In genomic region chr2:155784534-155784933, GRCm38 (mm10) we compare ENCODE assay signal across 29 mouse cellular contexts. TPM values are rescaled to one million over a fixed set of nuclear protein-coding genes. Genes with fewer than 3 reads are reported as not detected.
DNase-seq lines count a peak whose midpoint lies in the region; ATAC-seq lines count a peak whose summit lies in the region.
"Had no signal": no experiment of that assay in that cellular context is flagged by ENCODE, and none has a peak within 500 bp of the region (broad histone marks: within the 10 kb centered on the region; RNA-seq: fewer than 3 reads in every experiment).

No protein-coding gene starts in this region.

- H3K9ac ChIP-seq in heart, embryonic 12.5 days: no peak overlapping the region
- H3K9ac ChIP-seq: forebrain, embryonic 15.5 days; heart, embryonic 13.5 days; hindbrain, embryonic 13.5 days; limb, embryonic 15.5 days; liver, embryonic 15.5 days had no signal

- no peak overlapping the region for H3K27ac ChIP-seq in heart, embryonic 12.5 days (ENCODE audit: poor library complexity, severe bottlenecking)
- H3K27ac ChIP-seq: forebrain, embryonic 15.5 days; heart, embryonic 13.5 days; hindbrain, embryonic 13.5 days; layer of hippocampus, adult 2 months; limb, embryonic 15.5 days; liver, embryonic 15.5 days had no signal

- H3K4me3 ChIP-seq in heart, embryonic 12.5 days: no peak overlapping the region
- H3K4me3 ChIP-seq: forebrain, embryonic 15.5 days; heart, embryonic 13.5 days; hindbrain, embryonic 13.5 days; layer of hippocampus, adult 2 months; limb, embryonic 15.5 days; liver, embryonic 15.5 days had no signal

- WGBS in heart, embryonic 12.5 days: 67% methylated on average over 6 of the region's 6 CpGs

- ATAC-seq in heart, embryonic 12.5 days (ENCODE audit: insufficient number of reproducible peaks, low FRiP score): no peak
- ATAC-seq: activated CD4-positive, CD25-positive, alpha-beta regulatory T cell, adult 4 months; CD4-positive, CD25-positive, alpha-beta regulatory T cell, adult 4 months; forebrain, embryonic 15.5 days; inflammation-experienced regulatory T-cells, adult 6 months had no signal

- H3K4me1 ChIP-seq in heart, embryonic 12.5 days (replicated peaks): no peaks in the 10 kb centered on the region
- H3K4me1 ChIP-seq: heart, embryonic 13.5 days; limb, embryonic 15.5 days; liver, embryonic 15.5 days had no signal

- H3K27me3 ChIP-seq in heart, embryonic 12.5 days (replicated peaks): peaks cover 19% of the 10 kb centered on the region; the same call in 1 of the 2 replicates
- H3K27me3 ChIP-seq: forebrain, embryonic 15.5 days; hindbrain, embryonic 13.5 days had no signal

- H3K36me3 ChIP-seq in heart, embryonic 12.5 days: no peaks in the 10 kb centered on the region
- H3K36me3 ChIP-seq: forebrain, embryonic 15.5 days; heart, embryonic 13.5 days; hindbrain, embryonic 13.5 days; limb, embryonic 15.5 days; liver, embryonic 15.5 days had no signal

- H3K4me2 ChIP-seq in heart, embryonic 12.5 days: no peak overlapping the region
- H3K4me2 ChIP-seq: forebrain, embryonic 15.5 days; heart, embryonic 13.5 days; hindbrain, embryonic 13.5 days; limb, embryonic 15.5 days; liver, embryonic 15.5 days had no signal

- H3K9me3 ChIP-seq in heart, embryonic 12.5 days (replicated peaks): no peaks in the 10 kb centered on the region
- H3K9me3 ChIP-seq: forebrain, embryonic 15.5 days; heart, embryonic 13.5 days; hindbrain, embryonic 13.5 days; limb, embryonic 15.5 days; liver, embryonic 15.5 days had no signal

- DNase-seq in cerebellum, adult 11-12 months: peak; percentile 75
- no peak for DNase-seq in cerebellum, postnatal 10 days
- DNase-seq in right cerebral cortex, adult 18-20 months: peak; percentile 78
- no peak for DNase-seq in right cerebral cortex, postnatal 25 days
- DNase-seq in cerebellum, postnatal 25 days: peak; percentile 63 to 68
- no peak for DNase-seq in embryo, embryonic 9.5 days (ENCODE audit: extremely low spot score)
- DNase-seq: adrenal gland, postnatal 14 days; heart, adult 11 months; kidney, adult 2 months; kidney, postnatal 10 days; layer of hippocampus, postnatal 36 days; midbrain, embryonic 14.5 days; thymus, postnatal 25 days had no signal

RNA-seq across cellular contexts. Expression of gene Mmp24, which starts 9.4 kb away (rescaled TPM):
- polyA plus RNA-seq in heart, embryonic 12.5 days (2016; fragmentation: Nextera tagmentation; extraction: Ambion mirVana): 0.05 TPM in 1 of 2 replicates, not detected in the other
- polyA plus RNA-seq: CD4-positive, CD25-positive, alpha-beta regulatory T cell, adult 4 months; inflammation-experienced regulatory T-cells, adult 6 months; liver, embryonic 15.5 days had no signal

RNA-seq across cellular contexts. Expression of gene Procr, which starts 33.6 kb away (rescaled TPM):
- polyA plus RNA-seq in heart, embryonic 12.5 days (2016; fragmentation: Nextera tagmentation; extraction: Ambion mirVana): 7.2 and 9.1 TPM in 2 replicates
- polyA plus RNA-seq: activated CD4-positive, CD25-positive, alpha-beta regulatory T cell, adult 4 months; CD4-positive, CD25-positive, alpha-beta regulatory T cell, adult 4 months had no signal

RNA-seq across cellular contexts. Expression of gene BC029722, which starts 34.7 kb away (rescaled TPM):
- polyA plus RNA-seq in heart, embryonic 12.5 days (2016; fragmentation: Nextera tagmentation; extraction: Ambion mirVana): 8.9 and 9.4 TPM in 2 replicates

RNA-seq across cellular contexts. Expression of gene Eif6, which starts 42.2 kb away (rescaled TPM):
- polyA plus RNA-seq in heart, embryonic 12.5 days (2016; fragmentation: Nextera tagmentation; extraction: Ambion mirVana): 110 and 116 TPM in 2 replicates

RNA-seq across cellular contexts. Expression of gene Gm17581, which starts 48.9 kb away (rescaled TPM):
- polyA plus RNA-seq in heart, embryonic 12.5 days (2016; fragmentation: Nextera tagmentation; extraction: Ambion mirVana): not detected in 2 replicates
- polyA plus RNA-seq: activated CD4-positive, CD25-positive, alpha-beta regulatory T cell, adult 4 months; CD4-positive, CD25-positive, alpha-beta regulatory T cell, adult 4 months; cortical plate, adult 2 months; embryonic facial prominence, embryonic 14.5 days; forebrain, embryonic 15.5 days; heart, embryonic 13.5 days; hindbrain, embryonic 13.5 days; inflammation-experienced regulatory T-cells, adult 6 months; kidney, adult 2 months; limb, embryonic 15.5 days; liver, embryonic 15.5 days; lung, embryonic 16.5 days; midbrain, embryonic 14.5 days; neural tube, embryonic 14.5 days; small intestine, adult 2 months; testis, adult 2 months had no signal

Comparison
In these comparisons a context has a peak if more than half of its experiments do, and no peak if none do; other contexts are left out.
1. DNase-seq: peak in cerebellum, adult 11-12 months (single experiment), right cerebral cortex, adult 18-20 months (single experiment) and cerebellum, postnatal 25 days (2 of 2); none in cerebellum, postnatal 10 days (0 of 2), right cerebral cortex, postnatal 25 days (single experiment) and embryo, embryonic 9.5 days (single experiment).